Comparison of ENCODE assay signal across 8 mouse cellular contexts in the genomic region with DNA sequence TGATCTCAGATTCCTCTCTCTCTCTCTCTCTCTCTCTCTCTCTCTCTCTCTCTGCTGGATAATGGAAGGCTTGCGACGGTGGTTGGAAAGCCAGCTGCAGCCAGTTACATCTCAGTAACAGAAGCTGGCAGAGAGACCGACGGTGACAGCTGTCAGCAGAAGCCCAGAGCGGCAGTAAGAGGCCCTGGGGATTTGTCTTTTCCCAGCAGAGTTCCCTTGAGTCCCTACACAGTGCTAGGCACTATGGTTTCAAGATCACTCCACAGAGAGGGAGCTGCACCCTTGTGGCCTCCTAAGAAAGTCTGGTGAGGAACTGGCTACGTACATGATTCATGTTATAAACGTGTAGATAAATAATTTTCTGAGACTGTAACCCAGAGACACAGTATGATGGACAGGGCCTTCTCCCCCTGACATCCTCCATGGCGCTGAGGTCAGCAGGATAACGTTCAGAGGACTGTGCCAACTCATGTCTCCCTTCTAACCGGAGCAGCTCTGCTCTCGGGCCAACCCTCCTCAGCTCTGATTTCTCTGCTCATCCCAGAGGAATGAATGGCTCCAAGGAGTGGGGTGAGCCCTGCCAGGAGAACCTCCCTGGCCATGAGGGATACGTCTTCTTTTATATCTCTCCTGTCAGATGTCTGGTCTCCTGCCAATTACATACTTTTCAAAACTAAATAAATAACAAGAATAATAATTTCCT.
A peak's percentile ranks its signal among the peaks of the same experiment; 100 is the strongest.
DNase-seq lines count a peak whose midpoint lies in the region; TF ChIP-seq lines count a peak whose summit lies in the region.

No protein-coding gene starts in this region.

- TF ChIP-seq POLR2A in lung, adult 2 months (IDR thresholded peaks at IDR 0.05; ENCODE audit: borderline replicate concordance, extremely low read depth, low read depth, low read length): no peak

- no peak overlapping the region for H3K27ac ChIP-seq in gastrocnemius, adult 2 months

- H3K4me1 ChIP-seq in lung, adult 2 months (ENCODE audit: control insufficient read depth, insufficient read depth, low read length): no peaks in the 10 kb centered on the region

- 43% methylated on average over 12 of the region's 12 CpGs for WGBS in lung, adult 2 months

- peak; percentile 31 for DNase-seq in gastrocnemius, adult 2 months
- DNase-seq in gastrocnemius, postnatal 36 days: no peak
- DNase-seq in urinary bladder, postnatal 14 days (ENCODE audit: low spot score): peak; percentile 65
- DNase-seq in urinary bladder, postnatal 10 days (ENCODE audit: low spot score): no peak
- peak; percentile 6 for DNase-seq in lung, adult 2 months
- peak; percentile 7 to 40 for DNase-seq in urinary bladder, postnatal 36 days (ENCODE audit: low spot score in 2 of 2)
- DNase-seq in thymus, postnatal 4 days: no peak
- DNase-seq in thymus, postnatal 25 days: no peak

- intact Hi-C loops in gastrocnemius, adult 2 months (cut with DNase I): no loop called here
- intact Hi-C loops in gastrocnemius, postnatal 36 days (cut with DNase I): no loop called here

- no peak overlapping the region for H3K4me3 ChIP-seq in gastrocnemius, adult 2 months
- H3K4me3 ChIP-seq in lung, adult 2 months (replicated peaks; ENCODE audit: extremely low read depth, low read depth, low read length): no peak overlapping the region

- no peak for TF ChIP-seq CTCF in gastrocnemius, adult 2 months (IDR thresholded peaks at IDR 0.05)
- TF ChIP-seq CTCF in lung, adult 2 months (IDR thresholded peaks at IDR 0.05; ENCODE audit: insufficient read depth, low read length): no peak

Comparison
In these comparisons a context has a peak if more than half of its experiments do, and no peak if none do; other contexts are left out.
1. DNase-seq: peak in gastrocnemius, adult 2 months (single experiment), urinary bladder, postnatal 14 days (single experiment), lung, adult 2 months (single experiment) and urinary bladder, postnatal 36 days (2 of 2); none in gastrocnemius, postnatal 36 days (0 of 2), urinary bladder, postnatal 10 days (single experiment), thymus, postnatal 4 days (single experiment) and thymus, postnatal 25 days (single experiment).